Mouse (Mus musculus) hindbrain, embryonic 14.5 days (tissue): ENCODE measurements at regions not wholly inside any gene's neighbourhood (a gene's known extent, or its start where the extent isn't known, plus 50 kb on each side); places are given as distances from the start of the nearest gene placed in this dataset.

Experiments used
- ATAC-seq: fragments of 200-750 bp; cut with Nextera tagmentation; 2 replicates; pipeline ENCODE4 v1.8.0; 2017; ENCODE audit warnings: moderate number of reproducible peaks, mild to moderate bottlenecking, moderate TSS enrichment, moderate library complexity; ENCODE audit not compliant: low FRiP score
- DNase-seq: peaks from one replicate; pipeline ENCODE4 v3.0.0-alpha.2; 2015; ENCODE audit warnings: low spot score
- H3K27ac ChIP-seq: fragments of 300-500 bp; sonication (generic); 2 replicates; pipeline ENCODE4 v1.5.1; 2014; ENCODE audit warnings: mild to moderate bottlenecking, moderate library complexity
- H3K27me3 ChIP-seq: fragments of 300-500 bp; sonication (generic); 2 replicates; pipeline ENCODE4 v1.6.1; 2014; ENCODE audit warnings: mild to moderate bottlenecking, low read length, mixed read lengths; ENCODE audit not compliant: control insufficient read depth, insufficient read depth
- H3K36me3 ChIP-seq: fragments of 300-500 bp; sonication (generic); replicated peaks from 2 replicates; pipeline ENCODE4 v1.6.1; 2014; ENCODE audit not compliant: control insufficient read depth, insufficient read depth
- H3K4me1 ChIP-seq: fragments of 300-500 bp; sonication (generic); replicated peaks from 2 replicates; pipeline ENCODE4 v1.6.1; 2014; ENCODE audit warnings: antibody characterized with exemption, low read length, mixed read lengths; ENCODE audit not compliant: control insufficient read depth, insufficient read depth
- H3K4me2 ChIP-seq: fragments of 300-500 bp; sonication (generic); replicated peaks from 2 replicates; pipeline ENCODE4 v1.6.1; 2014; ENCODE audit warnings: mild to moderate bottlenecking, moderate library complexity
- H3K4me3 ChIP-seq: fragments of 300-500 bp; sonication (generic); replicated peaks from 2 replicates; pipeline ENCODE4 v1.5.1; 2014; ENCODE audit warnings: mild to moderate bottlenecking, low read length
- H3K9ac ChIP-seq: fragments of 300-500 bp; sonication (generic); 2 replicates; pipeline ENCODE4 v1.6.1; 2014
- H3K9me3 ChIP-seq: fragments of 300-500 bp; sonication (generic); 2 replicates; pipeline ENCODE4 v1.6.1; 2016; ENCODE audit warnings: low read length; ENCODE audit not compliant: control insufficient read depth
- WGBS: fragments of 180-500 bp; shearing (Covaris S2); extraction: QIAGEN DNeasy Blood & Tissue Kit; methylation state at CpG from one replicate; pipeline ENCODE4 v1.1.7; 2014; 5-methylcytosine and 5-hydroxymethylcytosine counted together

GRCm38 (mm10) chr4:10604513-10604912, 269.8 kb upstream of the 2610301B20Rik start:
- Histone ChIP-seq H3K4me1 (no peaks in the 10 kb centered on the region), H3K9me3 (no peaks in the 10 kb centered on the region), H3K4me2 (no peak overlapping the region), H3K36me3 (no peaks in the 10 kb centered on the region), H3K27me3 (no peaks in the 10 kb centered on the region), H3K4me3 (no peak overlapping the region), H3K9ac (no peak overlapping the region), H3K27ac (no peak overlapping the region)
- DNase-seq (no peak), ATAC-seq (no peak)
- WGBS: 90% methylated on average over 10 of the region's 10 CpGs

DNA sequence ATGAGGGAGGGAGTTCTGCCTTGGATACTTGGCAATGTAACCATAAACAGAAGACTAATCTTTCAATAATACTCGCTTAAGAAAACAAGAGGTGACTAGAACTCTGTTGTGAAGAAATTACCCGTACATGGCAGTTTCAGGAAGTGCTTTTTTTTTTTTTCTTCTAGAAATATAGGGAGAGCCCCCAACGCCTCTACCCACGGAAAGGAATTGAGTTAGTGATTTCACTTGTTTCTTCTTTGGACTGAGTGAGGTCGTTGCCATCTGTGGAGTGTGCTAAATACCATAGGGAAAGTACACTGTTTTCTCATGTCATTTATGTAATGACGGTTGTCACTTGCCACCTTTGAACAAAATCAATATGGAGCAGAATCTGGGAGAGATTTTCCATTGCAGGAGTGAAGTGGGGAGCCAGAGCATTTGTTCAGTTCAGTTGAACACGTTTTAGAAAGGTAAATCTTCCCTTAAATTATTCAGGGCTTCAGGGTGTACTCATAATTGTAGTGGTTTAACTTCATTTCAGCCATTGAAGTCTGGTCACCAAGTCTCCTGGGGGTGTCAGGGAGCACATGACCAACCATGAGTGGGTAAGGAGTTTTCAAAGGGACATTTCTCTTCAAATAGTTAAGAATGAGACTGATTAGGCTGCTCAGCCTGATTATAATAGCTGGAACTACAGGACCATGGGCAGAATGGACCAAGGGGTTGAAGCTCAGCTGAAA, 266.3 kb upstream of the 2610301B20Rik start:
- no peaks in the 10 kb centered on the region for H3K4me1 ChIP-seq
- H3K36me3 ChIP-seq: no peaks in the 10 kb centered on the region
- H3K4me2 ChIP-seq: no peak overlapping the region
- no peak overlapping the region for H3K9ac ChIP-seq
- H3K4me3 ChIP-seq: no peak overlapping the region
- WGBS: 82% methylated on average over 7 of the region's 7 CpGs
- H3K9me3 ChIP-seq: no peaks in the 10 kb centered on the region
- ATAC-seq (no peak), DNase-seq (no peak)
- no peak overlapping the region for H3K27ac ChIP-seq
- no peaks in the 10 kb centered on the region for H3K27me3 ChIP-seq

DNA sequence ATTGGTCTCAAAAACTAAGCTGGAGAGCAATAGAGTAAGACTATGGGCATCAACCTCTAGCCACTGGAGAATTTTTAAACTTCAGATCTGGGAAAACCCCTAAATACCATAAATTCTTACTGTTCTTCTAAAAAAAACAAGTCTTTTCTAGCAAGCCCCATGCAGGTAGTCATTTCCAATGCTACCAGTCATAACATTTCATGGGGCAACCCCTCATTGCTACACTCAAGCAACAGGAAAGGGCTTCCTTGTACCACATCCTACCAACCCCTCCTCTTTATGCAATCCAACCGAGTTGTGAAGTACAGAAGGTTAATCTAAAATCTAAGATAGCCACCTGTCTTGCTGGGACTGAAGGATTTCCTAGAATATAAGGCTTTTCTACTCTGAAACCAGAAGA, 263.5 kb upstream of the 2610301B20Rik start:
- Histone ChIP-seq H3K27ac (no peak overlapping the region), H3K4me2 (no peak overlapping the region), H3K4me1 (no peaks in the 10 kb centered on the region), H3K27me3 (no peaks in the 10 kb centered on the region), H3K9ac (no peak overlapping the region), H3K36me3 (no peaks in the 10 kb centered on the region), H3K4me3 (no peak overlapping the region), H3K9me3 (no peaks in the 10 kb centered on the region)
- 67% methylated on average over 1 of the region's 1 CpGs for WGBS
- no peak for DNase-seq
- no peak for ATAC-seq
